Mouse (Mus musculus): ENCODE data around the gene Chrna3.

Gene Chrna3

GRCm38 (mm10) chr9:55026275-55026663 is at the start of gene Chrna3:
Chrna3 (minus strand) TSS chr9:55026562.
- peak; percentile 35 for DNase-seq

GRCm38 (mm10) chr9:55067965-55068265 is 41.6 kb upstream of the Chrna3 start:
- DNase-seq, result no peak

DNA sequence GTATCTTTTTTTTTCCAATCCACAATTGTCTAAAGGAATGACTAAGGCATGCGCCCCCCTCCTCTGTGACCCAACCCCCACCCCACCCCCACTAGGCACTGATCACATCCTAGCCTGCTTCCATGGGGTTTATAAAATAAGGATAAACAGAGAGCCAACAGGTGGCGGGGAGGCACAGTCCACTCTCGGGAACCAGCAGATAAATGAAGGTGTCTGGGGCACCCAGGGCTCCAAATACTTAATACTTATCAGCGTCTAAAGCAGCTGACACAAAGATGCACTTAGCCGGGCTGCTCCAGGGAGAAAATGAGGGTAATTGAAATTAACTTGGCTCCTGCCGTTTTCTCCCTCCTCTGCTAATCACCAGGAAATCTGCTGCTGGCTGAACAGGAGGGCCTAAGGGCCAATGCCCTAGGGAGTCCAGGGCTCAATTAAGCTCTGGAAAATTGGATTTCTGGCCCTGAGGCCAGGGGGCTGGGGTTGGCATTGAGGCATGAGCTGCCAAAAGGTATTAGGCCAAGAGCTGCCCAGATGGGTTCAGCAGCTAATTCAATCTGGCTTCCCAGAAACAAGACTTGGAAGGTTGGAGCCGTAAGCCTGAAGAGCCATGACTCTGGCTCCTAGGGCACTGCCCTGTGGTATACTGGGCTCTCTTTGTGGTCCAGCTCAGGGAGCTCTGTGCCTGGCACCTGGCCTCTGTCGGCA is 41.0 kb upstream of the Chrna3 start:
- DNase-seq, result no peak

DNA sequence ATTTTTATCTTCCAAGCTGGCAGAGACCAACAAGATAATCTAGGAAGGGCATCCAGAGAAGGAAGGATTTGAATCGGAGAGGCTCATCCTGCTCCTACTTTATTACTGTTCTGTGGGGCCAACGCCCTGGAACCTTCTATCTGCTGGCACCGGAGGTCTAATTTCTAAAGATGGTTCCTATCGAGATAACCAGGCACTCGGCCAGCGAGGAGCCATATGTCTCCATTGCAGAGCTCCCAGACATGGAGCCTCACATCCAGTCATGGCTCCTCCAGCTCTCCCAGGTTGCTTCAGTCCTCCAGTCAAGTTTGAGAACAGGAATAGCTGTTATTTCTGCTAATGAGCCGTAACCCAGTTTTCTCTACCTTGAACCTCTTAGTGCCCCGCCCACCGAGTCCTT is 38.9 kb upstream of the Chrna3 start:
- DNase-seq, result peak; percentile 33

GRCm38 (mm10) chr9:55058067-55058466 is 31.7 kb upstream of the Chrna3 start:
- no peak for DNase-seq

DNA sequence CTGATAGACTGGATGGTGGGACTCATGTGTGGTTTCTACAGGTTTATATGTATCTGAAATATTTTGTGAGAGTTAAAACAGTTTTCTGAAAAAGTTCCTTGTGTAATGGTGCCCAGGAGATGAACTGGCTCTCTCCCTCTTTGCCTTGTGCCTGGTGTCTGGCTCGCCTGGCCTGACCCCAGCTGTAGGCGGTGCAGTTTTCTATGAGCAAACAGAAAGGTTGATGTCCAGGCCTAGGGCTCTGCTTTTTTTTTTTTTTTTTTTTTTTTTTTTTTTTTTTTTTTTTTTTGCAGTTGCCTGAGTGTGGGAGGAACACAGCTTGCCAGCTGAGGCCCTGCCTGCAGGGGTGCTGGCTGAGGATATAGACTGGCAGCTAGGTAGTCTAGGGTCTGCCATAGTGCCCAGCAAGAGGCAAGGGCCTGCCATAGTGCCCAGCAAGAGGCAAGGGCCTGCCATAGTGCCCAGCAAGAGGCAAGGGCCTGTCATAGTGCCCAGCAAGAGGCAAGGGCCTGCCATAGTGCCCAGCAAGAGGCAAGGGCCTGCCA is 29.1 kb upstream of the Chrna3 start:
- DNase-seq, result no peak

GRCm38 (mm10) chr9:55048211-55048880 is 22.0 kb upstream of the Chrna3 start, which contains the start of gene Chrnb4:
Chrnb4 (minus strand) TSS chr9:55048779.
- no peak for DNase-seq

GRCm38 (mm10) chr9:55046764-55047163 is 20.4 kb upstream of the Chrna3 start:
- DNase-seq, result no peak

- no peak for DNase-seq
Measured at GRCm38 (mm10) chr9:55045001-55045400, 18.6 kb upstream of the Chrna3 start.

- DNase-seq, result no peak
Measured at GRCm38 (mm10) chr9:55043688-55044087, 17.3 kb upstream of the Chrna3 start.

DNA sequence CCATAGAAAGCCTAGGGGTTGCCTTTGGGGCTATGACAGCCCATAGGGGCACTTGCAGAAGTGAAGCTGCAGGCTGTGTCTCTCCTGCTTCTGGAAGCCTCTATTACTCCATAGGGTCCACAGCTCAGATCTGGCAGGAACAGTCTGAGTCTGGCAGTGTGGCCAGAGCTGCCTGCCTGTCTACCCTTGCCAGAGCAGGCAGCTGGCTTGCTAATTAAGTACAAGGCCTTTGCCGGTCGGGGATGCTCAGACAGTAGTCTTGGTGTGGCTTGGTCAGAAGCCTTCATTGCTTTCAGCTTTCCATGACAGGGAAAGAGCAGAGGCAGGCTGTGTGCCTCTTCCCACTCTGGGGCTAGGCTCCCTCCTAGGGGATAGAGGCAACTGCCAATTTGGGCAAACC is 15.0 kb upstream of the Chrna3 start:
- DNase-seq, result peak; percentile 7

DNA sequence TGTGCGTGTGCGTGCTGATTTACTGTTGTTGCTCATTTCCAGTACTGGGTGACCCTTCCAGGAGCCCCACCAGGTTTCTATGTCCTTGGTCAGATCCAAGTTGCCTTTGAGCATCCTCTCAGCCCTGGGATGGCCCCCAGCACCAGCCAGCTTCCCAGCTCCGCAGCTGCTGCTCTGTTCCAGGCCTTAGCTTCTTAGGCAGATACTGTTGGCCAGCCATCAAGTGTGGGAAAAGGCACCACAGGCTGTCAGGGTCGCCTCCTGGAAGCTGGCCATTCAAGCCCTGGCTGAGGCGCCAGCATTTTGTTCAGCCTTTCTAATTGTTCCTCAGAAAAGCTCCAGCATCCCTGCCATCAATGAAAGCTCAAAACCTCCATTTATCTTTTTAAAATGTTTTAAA is 13.6 kb upstream of the Chrna3 start:
- peak; percentile 47 for DNase-seq

DNA sequence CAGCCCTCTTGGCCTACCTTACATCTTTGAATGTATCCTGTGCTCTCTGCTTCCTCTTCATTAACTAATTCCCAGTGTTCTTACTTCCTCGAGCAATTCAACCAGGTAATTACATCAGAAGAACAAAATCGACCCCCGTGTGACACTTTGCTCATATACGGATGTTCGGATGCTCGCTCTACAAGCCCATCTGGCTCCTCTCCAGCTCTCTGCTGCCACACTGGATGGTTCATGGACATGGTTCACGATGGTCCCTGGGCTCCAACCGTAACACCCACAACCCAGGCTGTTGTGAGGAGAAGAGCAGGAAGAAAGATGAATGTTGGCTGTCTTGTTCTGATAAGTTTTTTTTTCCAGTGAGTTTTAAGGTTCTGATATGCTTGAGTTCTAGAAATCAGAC is 12.6 kb upstream of the Chrna3 start:
- no peak for DNase-seq

DNA sequence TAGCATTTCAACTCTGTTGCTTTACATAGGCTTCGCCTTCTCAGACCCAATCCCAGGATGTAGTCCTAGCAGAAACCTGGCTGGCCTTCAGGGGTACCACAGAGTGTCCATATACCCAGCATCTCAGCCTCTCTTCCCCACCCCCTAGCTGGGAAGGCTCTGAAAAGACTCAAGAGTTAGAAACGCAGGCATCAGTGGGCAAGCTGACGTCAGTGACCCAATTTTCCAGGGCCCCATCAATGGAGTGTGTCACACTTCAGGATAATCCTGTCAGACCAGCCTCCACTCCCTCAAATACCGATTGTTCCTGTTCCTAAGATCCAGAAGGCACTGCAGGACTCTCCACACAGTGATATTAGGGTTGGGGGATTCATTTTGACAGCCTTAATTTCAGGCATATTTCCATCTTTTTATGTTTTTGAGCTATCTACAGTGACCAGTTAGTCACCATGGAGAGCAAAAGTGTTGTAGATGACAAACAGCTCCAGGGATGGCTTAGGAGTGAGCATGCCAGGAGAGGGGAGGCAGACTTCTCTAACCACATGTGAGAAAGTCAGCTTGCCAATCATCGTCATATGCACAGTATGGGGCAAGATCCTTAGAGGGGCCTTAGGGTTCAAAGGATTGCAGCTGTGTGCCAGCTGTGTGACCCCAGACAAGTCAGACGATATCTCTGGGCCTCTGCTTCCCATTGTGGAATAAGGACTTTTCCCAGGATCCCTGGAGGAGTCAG is 5.2 kb upstream of the Chrna3 start:
- no peak for DNase-seq

DNA sequence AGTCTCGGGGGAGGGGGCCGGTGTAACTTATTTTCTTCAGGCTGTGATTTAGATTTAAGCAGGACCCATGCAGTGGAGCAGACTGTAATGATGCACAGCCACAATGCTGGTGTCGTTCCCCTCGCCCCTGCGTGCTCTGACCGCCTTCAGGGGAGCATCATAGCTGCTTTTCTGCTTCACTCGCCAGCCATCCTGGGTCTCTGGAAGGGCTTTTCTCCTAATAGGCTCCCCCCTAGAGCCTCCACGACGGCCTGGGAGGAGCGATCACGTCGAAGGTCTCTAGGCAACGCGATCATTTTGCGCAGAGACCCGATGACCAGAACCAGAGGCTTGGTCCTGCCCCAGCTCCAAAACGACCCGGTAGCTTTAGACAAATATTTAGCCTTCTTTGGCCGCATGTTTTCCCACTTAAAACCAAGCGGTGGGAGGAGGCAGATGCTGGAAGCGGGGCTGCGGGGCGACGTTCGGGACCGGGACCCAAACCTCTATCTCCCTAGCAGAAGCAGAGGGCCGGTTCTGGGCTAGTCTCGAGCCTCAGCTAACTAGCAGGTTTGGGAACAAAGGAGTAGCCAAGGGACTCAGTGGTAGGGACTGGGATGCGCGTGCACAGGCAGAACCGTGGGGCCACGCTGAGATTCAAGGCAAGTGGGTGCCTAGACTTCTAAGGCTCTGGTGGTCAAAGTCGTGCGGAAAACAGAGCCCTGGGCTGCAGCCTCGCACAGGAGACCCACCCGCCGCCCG is 658 bp downstream of the Chrna3 start:
- no peak for DNase-seq

DNA sequence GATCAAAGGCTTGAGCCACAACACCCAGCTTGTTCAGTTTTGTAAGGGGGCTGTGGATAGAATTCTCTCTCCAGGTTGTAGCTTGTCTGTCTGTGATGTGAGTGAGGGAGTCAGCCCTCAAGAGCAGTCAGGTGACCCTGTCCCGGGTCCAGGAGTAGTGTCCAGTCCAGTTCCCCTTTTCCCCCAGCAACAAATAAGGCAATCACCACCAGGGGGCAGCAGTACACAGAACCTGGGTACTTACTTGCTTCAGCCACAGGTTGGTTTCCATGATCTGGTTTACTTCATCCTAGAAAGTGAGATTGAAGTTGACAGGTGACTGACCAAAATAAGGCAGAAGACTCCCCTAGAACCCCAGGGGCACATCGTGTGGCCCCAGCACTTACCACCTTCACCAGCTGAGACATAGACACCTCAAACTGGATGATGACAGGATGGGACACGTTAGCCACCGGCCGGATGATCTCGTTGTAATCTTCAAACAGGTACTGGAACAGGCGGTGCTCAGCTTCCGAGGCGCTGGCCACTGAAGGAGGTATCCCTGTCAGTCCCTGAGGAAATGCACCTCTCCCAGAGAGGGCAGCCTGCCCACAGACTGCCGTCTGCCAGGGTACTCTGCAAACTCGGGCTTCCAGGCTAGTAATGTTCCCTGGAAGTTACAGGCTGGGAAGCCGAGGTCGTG is 2.3 kb downstream of the Chrna3 start:
- DNase-seq, result peak; percentile 89

DNA sequence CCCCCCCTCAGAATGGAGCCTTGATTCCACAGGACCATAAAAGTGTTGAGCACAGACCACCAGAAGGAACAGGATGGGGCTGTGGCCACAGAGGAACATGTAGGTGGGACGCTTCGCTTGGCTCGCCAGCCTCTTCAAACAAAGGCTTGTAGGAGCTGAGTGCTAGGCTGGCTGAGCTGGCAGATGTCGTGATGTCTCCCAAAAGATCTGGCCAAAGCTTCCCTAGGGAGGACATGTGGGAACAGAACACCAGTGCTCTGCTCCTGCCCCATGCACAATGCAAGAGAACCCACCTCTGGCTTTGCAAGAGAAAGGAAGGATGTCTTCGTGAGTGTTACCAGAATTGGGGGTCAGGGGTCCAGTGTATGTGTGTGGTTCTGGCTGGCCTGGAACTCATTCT is 3.0 kb downstream of the Chrna3 start:
- no peak for DNase-seq

- no peak for DNase-seq
Measured at GRCm38 (mm10) chr9:55016926-55017325, 9.4 kb downstream of the Chrna3 start.

DNA sequence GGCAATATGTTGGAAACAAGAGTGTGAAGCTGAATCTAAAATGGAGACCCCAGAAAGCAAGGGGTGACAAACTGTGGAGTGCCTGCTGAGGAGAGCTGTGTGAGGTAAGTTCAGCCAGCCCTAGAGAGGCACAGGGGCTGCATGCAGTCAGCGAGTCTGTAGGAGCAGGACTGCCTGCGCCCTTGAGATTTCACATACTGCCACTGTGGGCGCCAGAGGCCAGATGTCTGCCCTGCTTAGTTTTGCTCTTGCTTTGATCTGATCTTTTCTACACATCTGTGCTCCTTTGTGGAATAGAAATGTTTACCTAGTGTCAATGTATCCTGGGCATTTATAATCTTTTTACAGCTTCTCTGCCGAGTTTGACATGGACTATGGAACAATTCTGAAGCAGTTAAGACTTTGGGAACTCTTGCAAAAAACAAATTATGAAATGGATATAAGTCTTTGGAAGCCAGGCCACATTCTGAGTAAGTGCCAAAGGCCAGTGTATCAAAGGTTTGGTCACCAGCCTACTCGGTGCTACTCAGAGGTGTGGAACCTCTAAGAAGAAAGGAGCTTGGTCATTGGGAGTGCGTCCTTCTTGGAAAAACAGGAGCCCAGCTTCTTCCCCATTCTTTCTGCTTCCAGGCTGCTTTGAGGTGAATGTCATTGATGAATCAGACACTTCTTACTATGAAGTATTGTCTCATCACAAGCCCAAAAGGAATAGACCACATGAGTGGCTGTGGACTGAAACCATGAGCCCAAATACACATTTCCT is 15.6 kb downstream of the Chrna3 start:
- no peak for DNase-seq

GRCm38 (mm10) chr9:55009692-55010091 is 16.7 kb downstream of the Chrna3 start:
- no peak for DNase-seq

- no peak for DNase-seq
Measured at GRCm38 (mm10) chr9:55003609-55004008, 22.8 kb downstream of the Chrna3 start.

GRCm38 (mm10) chr9:54995645-54996044 is 30.7 kb downstream of the Chrna3 start:
- DNase-seq, result no peak
